Mouse (Mus musculus) thymus, postnatal 25 days (tissue): ENCODE results near the gene Kcnk2.

ENCODE experiments used
- DNase-seq: peaks from one replicate; pipeline ENCODE4 v3.0.0; 2022

Kcnk2 gene

GRCm38 (mm10) chr1:189402223-189402943, at the start of gene Kcnk2:
Kcnk2 (minus strand) TSS chr1:189402273.
- DNase-seq: no peak

GRCm38 (mm10) chr1:189440741-189441140, 38.7 kb upstream of the Kcnk2 start:
- DNase-seq: no peak

GRCm38 (mm10) chr1:189437126-189437525, 35.1 kb upstream of the Kcnk2 start:
- no peak for DNase-seq

- no peak for DNase-seq
Observed at GRCm38 (mm10) chr1:189435452-189435851, 33.4 kb upstream of the Kcnk2 start.

GRCm38 (mm10) chr1:189431479-189431878, 29.4 kb upstream of the Kcnk2 start:
- no peak for DNase-seq

- DNase-seq: no peak
Observed at GRCm38 (mm10) chr1:189430534-189430933, 28.5 kb upstream of the Kcnk2 start.

- no peak for DNase-seq
Observed at GRCm38 (mm10) chr1:189429566-189429965, 27.5 kb upstream of the Kcnk2 start.

- no peak for DNase-seq
Observed at GRCm38 (mm10) chr1:189426252-189426651, 24.2 kb upstream of the Kcnk2 start.

- no peak for DNase-seq
Observed at GRCm38 (mm10) chr1:189419914-189420313, 17.8 kb upstream of the Kcnk2 start.

- DNase-seq: no peak
Observed at GRCm38 (mm10) chr1:189409906-189410305, 7.8 kb upstream of the Kcnk2 start.

- no peak for DNase-seq
Observed at GRCm38 (mm10) chr1:189405221-189405620, 3.1 kb upstream of the Kcnk2 start.

- DNase-seq: no peak
Observed at GRCm38 (mm10) chr1:189403546-189403945, 1.5 kb upstream of the Kcnk2 start.

- DNase-seq: no peak
Observed at GRCm38 (mm10) chr1:189403139-189403538, 1.1 kb upstream of the Kcnk2 start.

- DNase-seq: no peak
Observed at GRCm38 (mm10) chr1:189386848-189387247, 15.2 kb downstream of the Kcnk2 start.

GRCm38 (mm10) chr1:189386141-189386540, 15.9 kb downstream of the Kcnk2 start:
- DNase-seq: no peak

- no peak for DNase-seq
Observed at GRCm38 (mm10) chr1:189367722-189368121, 34.4 kb downstream of the Kcnk2 start.

GRCm38 (mm10) chr1:189364188-189364587, 37.9 kb downstream of the Kcnk2 start:
- no peak for DNase-seq

GRCm38 (mm10) chr1:189362579-189362978, 39.5 kb downstream of the Kcnk2 start:
- no peak for DNase-seq

- DNase-seq: no peak
Observed at GRCm38 (mm10) chr1:189359699-189360098, 42.4 kb downstream of the Kcnk2 start.

- no peak for DNase-seq
Observed at GRCm38 (mm10) chr1:189353887-189354286, 48.2 kb downstream of the Kcnk2 start.

GRCm38 (mm10) chr1:189351804-189352203, 50.3 kb downstream of the Kcnk2 start:
- DNase-seq: no peak

GRCm38 (mm10) chr1:189349205-189349604, 52.9 kb downstream of the Kcnk2 start:
- DNase-seq: no peak

GRCm38 (mm10) chr1:189345166-189345565, 56.9 kb downstream of the Kcnk2 start:
- DNase-seq: no peak

GRCm38 (mm10) chr1:189343301-189344251, 58.5 kb downstream of the Kcnk2 start:
- DNase-seq: no peak
